Mouse (Mus musculus) hindlimb bud, embryonic 11.5 days (tissue): ENCODE measurements at regions not wholly inside any gene's neighbourhood (a gene's known extent, or its start where the extent isn't known, plus 50 kb on each side); places are given as distances from the start of the nearest gene placed in this dataset.

Source experiments
- DNase-seq: peaks from one replicate; pipeline ENCODE4 v3.0.0-alpha.2; 2012; ENCODE audit warnings: low read depth, low spot score; ENCODE audit errors: extremely low spot score

DNA sequence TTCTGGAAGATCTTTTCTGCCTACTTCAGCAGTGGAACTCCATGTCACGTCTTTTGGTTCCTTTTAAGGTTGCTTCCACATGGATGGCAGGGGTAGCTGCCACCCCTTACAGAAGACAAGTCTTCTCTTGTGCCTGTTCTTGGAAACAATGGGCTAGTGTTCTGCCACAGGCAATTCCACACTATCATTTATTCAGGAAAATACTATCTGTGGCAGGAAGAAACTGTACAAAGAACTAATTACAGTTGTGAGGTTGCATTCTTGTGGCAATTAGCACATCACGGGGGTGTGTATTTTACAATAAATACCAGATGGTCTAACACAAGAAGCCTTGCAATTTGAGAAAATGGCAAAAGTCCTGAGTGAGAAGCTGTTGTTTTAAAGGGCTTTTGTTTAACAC is 489.8 kb downstream of the Ccdc50 start:
- no peak for DNase-seq

DNA sequence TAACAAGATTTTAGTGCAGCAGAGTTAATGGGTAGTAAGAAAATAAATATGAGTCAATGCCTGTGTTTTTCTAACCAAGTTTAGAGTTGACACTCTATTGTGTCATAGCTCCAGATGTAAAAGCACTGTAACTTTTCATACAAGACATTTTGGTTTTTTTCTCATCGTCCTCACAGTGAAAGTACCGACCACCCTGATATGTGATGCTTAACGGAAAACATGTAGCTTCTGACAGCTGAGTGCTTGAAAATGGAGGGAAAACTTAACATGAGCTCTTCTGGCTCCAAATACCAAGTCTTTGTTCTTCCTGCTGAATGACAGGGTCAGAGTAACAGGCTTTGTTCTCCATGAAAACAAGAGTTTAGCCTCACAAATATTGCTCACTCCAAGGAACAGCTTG is 490.3 kb downstream of the Ccdc50 start:
- no peak for DNase-seq

DNA sequence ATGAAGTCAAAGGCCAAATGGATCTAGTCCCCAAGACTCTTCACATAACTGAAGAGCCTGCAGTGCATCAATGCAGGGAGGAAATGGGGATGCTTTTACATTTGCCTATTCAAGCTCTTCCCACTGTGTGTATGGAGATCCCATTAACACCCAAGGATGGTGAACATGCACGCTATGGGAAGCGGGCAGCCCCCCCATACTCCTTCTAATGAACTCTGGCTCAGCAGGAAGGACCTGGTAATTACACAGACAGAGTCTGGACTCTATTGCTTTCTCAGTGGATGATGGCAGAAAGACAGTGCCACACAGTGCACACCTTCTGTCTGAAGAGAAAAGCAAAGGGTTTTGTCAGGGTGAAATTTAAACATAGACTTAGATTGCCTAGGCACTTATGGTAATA is 495.7 kb downstream of the Ccdc50 start:
- no peak for DNase-seq

DNA sequence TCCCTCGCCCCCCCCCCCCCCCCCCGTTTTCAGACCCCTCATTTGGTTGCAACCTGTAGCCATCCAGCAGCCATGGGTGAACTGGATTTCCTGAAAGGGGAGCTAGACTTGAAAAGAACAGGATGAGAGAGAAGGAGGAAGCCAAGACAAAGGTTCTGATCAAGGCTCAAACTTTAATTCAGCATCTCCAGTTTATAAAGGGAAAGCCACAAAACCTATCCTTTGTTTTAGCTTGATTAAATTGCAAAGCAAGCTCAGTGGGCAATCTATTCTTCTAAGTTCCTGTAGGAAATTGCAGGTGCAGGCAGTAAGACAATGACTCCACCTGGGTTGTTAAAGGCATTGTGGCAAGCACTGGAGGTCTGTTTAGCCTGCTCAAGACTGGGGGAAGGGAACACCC is 517.4 kb downstream of the Ccdc50 start:
- no peak for DNase-seq

DNA sequence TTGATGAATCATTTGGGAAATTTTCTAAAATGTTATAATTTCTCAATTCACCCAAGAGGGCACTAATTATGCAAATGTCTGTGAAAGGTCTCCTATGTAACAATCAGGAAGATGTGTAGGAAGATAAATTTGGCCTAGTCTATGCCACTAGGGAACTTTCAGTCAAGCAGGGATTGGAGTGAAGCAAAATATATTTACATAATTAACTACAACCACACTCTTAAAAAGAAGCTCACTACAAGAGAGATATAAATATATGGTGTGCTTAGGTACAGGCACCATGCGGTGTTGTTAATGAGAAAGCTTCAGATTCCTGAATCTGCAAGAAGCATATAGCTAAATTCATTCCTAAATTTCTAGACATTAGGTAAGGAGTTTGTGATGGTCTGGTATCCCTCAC is 526.8 kb downstream of the Ccdc50 start:
- no peak for DNase-seq

DNA sequence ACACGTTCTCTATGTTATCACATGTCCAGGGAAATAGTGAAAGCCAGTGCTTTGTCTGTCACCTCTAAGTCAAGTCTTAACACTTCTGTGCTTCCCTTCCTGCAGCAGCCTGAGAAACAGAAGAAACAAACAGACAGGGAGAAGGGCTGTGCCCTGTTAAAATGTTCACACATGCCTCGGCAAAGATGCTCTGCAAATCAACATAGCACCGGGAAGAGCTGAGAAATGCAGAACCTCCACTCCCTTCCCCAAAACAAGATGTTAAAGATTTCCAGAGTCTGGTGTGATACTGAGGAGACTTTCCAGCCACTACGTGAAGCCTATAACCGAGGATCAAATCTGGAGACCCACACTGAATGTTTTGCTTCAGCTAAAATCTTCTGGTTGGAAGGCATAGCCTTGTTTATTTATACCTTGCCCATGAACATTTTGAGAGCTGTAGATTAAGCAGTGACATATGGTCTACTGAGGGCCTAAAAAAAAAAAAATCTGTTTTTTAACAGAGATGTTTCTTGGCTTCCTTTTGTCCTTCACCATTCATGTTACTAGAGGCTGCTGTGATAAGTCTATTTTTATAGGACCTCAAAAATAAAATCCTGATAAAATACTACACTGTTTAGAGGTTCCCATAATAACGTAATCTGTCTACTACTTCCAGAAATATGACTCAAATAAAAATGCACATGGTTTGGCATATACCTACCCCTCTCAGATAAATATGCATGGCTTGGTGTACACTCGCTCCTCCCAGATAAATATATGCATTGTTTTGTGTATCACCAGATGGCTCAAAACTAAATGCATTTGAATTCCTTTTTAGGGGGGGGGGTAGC is 537.1 kb downstream of the Ccdc50 start:
- DNase-seq: no peak

DNA sequence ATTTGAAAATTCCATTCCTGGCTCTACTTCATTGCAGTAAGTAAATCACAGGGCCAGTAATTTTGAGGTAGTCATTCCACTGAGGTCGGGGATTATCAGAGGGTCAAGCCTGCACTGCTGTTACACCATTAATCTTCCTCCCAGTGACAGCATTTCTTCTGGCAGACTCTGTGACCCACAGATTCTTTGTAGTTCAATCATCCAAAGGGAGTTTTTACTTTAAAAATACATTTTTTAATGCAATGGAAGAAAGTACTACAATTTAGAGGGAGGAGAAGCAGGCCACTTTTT is 537.6 kb downstream of the Ccdc50 start:
- peak; percentile 35 for DNase-seq

DNA sequence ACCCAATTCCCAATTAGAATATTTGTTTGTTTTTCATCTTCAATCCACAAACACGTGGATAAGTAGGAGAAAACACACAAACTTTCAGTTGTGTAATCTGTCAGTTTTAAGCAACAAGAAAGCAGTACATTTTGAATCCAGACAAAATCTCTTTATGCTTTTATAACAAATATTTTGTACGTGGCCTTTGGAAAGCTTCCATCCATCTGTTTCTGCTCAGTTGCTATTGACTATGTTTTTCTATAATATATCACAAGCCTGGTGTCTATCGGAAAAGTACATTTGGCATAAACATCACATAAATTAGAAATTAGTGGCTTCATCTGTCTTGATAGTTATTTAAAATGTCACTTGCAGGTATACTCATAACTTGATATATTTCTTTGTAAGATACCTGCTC is 560.6 kb downstream of the Ccdc50 start:
- no peak for DNase-seq

DNA sequence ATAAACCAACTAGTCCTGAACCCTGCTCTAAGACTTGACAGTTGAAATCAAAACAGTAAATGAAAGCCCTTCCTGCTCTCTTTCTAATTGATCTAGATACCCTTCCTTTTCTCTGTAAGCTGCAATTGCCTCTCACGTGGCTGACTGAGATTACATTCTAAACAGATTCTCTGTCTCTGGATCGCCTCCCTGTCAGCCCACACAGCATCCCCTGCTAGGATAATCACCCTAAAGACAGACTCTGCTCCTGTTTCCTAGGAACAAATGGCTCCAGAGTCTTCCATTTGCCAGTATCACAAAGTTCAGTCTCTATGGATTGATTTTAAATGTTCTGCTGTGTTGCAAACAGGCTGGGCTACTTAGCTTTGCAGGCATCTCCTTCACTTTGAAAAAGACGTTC is 561.1 kb downstream of the Ccdc50 start:
- DNase-seq: no peak

DNA sequence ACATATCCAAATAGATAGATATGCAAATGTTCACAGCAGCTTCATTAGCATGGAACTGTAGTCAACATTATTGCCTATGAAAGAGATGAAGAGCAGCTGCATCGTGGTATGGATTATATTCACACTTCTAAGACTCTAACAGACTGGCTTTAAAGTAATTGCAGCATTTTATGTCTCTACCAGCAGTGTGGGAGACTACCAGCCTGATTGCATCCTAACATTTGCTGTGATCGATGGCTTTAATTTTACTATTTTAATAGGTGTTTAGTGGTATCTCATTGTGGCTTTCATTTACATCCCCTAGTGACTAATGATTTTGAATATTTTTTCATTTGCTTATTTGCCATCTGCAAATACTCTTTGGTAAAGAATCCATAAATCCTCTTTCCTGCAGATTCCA is 574.1 kb downstream of the Ccdc50 start:
- DNase-seq: no peak

DNA sequence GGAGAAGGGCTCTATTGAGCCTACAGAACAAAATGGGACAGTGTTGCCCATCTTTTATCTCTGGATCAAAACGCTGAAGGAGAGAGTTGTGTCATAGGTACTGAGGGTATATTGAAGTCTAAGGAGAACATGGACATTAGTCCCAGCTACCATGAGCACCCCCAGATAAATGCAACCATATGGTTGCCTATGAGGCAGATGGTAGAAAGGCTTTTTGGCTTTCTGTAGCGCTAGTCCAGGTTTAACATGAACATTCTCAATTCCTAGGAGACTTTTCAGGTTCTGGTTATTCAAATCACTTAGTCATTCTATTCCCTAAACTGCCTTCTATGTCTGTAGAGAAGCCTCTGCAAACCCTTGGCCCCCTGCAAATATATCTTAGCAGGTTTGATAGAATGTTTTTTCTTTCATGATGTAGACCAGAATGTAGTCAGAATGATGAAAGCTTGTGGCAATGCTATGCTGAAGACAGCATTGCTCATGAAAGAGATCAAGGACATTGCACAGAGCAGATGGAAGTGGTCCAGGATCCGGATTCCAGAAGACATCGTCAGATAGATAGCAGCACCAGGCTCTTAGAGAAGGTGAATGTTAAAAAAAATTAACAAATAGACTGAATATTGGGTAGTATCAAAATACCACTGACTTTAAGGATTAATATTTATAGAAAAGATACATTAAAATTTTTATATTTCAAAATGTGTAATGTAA is 590.2 kb downstream of the Ccdc50 start:
- DNase-seq: no peak

DNA sequence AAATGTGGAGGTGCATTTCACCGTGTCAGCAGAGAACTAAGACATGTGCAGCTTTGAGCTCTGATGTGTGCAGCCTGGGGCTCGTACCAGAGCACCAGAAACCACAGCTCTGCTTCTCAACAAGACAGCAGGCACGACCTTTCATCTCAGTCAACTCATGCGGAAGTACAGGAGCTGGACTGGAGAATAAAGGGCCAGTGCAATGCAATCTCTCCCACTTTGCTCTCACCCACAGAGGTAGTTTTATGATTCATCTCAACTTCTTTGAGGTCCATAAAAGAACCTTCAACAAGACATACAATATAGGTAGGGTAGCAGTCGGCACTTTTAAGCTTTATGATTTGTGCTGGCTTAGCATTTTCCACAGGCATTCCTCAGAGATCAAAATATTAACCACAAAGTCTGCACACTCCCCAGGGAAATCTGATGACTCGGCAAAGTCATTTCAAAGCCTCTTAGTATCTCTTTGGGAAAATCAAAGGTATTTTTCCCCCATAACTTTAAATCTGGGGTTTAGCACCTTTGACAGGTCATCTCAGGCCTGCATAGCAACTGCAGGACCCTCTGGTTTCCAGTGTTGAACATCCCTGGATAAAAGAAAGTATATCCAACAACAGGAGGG is 626.7 kb downstream of the Ccdc50 start:
- DNase-seq: no peak

DNA sequence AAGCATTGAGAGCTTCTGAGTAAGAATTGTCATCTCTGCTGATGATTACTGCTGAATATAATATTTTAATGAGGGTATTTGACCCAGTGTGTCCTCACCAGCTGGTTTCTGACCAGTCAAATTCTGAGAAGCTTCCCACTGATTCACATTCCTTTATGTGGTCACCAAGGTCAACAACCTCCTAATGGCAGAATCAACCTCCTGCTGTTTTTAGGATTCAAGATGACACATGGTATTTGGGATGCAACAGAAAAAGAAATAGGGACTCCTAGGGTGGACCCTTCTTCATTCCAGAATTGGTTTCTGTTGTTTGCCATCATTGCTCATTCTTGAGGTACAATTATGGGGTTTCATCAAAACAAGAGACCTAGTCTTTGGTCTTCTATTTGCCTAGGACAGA is 629.6 kb downstream of the Ccdc50 start:
- DNase-seq: no peak

DNA sequence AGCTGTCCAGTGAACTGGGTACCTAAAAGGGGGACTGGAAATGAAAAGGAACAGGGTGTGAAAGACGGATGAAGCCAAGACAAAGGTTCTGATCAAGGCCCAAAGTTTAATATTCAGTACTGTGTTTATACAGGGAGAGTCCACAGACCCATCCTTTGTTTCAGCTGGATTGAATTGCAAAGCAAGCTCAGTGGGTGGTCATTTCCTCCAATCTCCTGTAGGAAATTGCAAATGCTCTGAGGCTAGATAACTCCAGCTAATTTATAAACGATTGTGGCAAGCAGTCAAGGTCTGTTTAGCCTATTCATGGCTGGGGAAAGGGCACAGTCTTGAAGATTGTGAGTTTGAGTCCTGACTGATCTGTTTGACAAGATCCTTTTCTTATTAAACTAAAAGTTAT is 650.3 kb downstream of the Ccdc50 start:
- DNase-seq: no peak

DNA sequence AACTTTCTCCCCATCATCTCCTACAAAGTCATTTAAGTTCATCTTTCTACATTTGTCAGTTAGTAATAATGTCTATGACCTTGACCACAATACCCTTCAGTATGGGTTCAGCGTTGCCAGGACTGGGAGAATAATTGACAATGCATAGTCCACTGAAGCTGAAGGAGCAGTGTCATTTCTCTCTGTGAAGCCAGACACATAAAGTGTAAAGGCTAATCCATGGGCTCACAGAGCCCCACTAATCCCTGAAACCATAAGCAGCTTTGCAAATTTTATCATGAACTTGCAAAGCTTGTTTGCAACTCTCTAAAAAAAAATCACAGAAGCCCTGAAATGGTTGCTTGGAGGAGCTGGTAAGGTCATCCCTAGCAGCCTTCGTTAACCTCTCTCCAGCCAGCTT is 654.4 kb downstream of the Ccdc50 start:
- DNase-seq: no peak

DNA sequence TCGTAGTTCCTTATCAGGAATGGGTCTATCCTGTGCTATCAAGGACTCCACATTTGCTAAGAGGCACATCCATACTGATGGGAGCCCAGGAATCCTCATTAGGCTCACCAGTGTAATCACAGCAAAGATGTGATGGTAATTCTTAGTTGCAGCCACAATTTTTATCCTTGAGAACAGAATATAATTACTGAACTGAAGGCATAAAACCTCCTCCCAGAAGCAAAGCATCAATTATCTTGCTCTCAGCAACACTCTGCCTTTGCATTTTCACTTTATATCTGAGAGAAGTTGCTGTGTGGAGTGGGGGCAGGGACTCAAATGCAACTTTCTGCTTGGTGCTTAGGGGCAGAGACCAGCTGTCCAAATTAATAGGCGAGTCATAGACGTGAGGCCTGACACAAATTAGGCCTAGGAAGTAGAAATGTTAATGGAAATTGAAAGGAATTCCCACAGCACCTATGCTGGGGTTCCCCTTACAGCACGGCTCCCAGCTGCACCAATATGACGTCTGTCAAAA is 676.2 kb downstream of the Ccdc50 start:
- DNase-seq: no peak

DNA sequence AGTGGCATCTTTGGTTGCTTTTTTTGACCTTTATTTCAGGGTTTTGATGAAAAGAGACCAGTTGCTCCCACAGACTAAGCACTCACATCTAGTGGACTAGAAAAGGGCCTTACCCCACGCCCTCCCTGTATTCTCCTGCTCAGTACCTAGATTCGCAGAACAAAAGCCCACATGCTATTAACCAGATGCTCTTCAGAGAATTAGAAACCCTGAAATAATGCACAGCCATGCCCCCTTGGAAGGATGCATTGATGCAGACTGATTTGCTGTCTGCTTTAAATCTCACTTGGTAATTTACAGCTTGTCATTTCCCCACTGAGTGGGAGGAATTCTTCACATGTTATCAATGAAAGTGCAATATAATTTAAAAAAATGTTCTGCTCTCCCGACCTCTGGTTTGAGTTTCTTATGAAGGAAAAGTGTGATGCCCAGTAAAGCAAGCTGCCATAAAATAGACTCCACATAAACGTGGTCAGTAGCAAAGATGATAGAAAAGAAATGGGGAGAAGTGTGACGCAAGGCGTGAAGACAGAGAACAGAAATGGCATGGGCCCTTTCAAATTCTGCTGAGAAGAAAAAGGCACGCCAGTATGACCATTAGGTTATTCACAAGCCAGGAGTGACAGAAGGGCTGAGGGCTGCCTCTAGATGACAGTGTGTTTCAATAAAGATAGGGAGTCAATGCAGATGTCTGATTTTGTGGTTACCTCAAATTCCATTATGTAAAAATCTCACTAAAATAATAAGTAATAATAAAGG is 669.8 kb downstream of the Fgf12 start:
- DNase-seq: no peak

DNA sequence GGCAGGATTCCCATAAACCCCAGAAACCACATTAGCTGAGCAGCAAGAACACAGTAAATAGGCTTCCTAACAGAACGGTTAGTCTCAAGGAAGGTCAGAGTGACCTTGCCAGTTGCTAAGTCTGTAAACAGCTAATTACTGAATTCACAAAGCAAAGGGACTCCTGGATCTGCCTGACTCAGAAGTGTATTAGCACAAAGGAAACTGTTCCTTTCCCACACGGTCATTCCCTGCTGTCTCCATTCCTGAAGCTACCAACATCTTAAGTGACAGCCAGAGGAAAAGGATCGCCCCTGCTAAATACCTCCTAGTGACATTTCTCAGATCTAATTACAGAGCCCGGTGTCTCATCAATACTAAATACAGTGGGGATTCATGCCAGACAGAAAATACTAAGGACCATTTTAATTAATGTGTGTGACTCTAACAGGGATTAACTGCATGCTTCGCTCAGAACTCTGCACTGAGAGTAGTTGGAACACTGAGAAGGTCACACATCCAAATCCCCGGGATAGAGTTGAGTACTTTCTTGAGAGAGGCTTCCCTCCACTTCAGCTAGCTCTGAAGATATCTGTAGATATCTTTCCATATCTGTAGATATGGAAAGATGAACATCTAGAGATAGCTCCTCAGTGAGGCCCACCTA is 663.3 kb downstream of the Fgf12 start:
- no peak for DNase-seq

DNA sequence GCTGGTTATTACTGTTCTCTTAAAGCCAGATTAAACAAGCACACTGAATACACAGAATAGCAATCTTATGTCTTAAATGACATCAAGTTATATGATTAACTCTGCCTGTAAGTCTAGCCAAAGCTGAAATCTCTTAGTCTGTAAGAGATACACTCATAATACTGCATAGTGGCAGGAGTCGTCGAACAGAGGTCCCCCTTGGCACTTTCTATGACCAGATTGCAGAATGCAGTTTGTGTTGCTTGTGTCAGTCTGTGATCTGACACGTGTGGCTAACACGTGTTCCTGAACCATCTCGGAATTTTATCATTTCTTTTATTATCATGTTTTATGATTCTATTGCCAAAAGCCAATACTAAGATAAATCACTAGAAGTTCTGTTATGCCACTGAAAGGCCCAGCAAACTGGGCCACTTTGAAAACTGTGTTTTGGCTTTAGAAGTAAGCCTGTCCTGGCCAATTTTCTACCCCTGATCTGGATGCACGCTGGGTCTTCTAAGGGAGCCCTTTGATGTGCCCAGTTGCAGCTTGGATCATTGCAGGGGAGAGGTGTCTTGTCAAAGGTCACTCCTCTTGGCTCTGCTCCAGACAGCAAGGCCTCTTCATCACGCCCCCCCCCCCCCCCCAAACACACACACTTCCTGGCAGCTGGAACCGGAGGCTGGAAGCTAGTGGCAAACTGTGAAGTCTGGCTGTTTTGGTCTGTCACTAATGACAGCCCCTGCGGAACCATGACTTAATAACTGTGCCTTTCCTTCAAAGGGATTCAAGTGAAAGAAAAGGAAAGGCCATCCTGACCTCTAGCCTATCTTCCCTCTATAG is 648.4 kb downstream of the Fgf12 start:
- DNase-seq: no peak

DNA sequence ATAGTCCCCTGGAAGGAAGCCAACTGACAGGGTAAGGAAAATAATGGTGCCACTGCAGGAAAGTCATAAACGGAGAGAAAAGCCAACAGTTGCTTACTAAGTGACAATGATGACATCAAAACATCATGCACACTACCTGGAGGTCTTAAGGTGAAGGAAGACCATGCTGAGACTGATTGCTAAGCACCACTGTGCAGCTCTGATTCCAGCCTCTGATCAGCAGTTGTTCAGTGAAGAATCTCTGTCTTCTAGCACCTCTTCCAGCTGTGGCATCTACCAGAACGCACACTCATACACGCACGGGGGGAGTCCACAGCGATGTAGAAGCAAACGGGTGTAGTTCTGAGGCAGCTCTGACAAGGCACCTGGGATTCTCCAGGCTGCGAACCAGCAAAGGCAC is 647.8 kb downstream of the Fgf12 start:
- no peak for DNase-seq
